Mouse (Mus musculus): ENCODE data around the gene Syn3. TPM values are rescaled to one million over a fixed set of nuclear protein-coding genes. Genes with fewer than 3 reads are reported as not detected.

The Syn3 gene
- polyA plus RNA-seq, 1 experiment from 2014 or later, result 44.1 TPM

DNA sequence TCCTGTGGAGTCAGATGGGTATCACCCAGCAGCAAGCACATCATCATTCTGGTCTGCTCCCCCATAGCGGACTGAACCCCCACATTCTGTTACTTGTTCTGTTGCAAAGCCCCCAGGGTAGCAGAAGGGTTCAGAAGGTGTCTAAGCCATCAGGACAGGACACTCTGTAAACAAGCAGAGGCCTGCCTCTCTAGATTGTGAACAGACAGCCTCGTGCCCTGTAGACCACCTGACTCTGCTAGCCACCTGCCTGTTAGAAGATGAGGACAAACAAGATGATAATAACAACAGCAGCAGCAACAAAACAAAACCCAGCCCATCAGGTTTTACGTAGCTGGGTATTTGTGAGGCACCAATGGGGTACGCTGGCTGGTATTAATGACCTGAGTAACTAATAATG lies 156.5 kb downstream of the Syn3 start:
- WGBS, result 81% methylated on average over 4 of the region's 4 CpGs
- Histone ChIP-seq H3K4me3 (ENCODE audit: low read depth, low read length) (no peak overlapping the region), H3K4me2 (ENCODE audit: low read depth, low read length) (no peak overlapping the region), H3K4me1 (ENCODE audit: control insufficient read depth, insufficient read depth, low read length) (0 out of 2 replicates have a peak, but pooled peaks cover 5% of the 10 kb centered on the region), H3K9ac (replicated peaks; ENCODE audit: low read depth, low read length) (no peak overlapping the region), H3K36me3 (ENCODE audit: control insufficient read depth, insufficient read depth, low read length) (no peaks in the 10 kb centered on the region), H3K9me3 (ENCODE audit: control insufficient read depth, low read length) (no peaks in the 10 kb centered on the region), H3K27ac (ENCODE audit: low read depth, low read length) (no peak overlapping the region), H3K27me3 (ENCODE audit: control insufficient read depth, insufficient read depth, low read length) (no peaks in the 10 kb centered on the region)
- no peak for ATAC-seq (ENCODE audit: low read depth)

DNA sequence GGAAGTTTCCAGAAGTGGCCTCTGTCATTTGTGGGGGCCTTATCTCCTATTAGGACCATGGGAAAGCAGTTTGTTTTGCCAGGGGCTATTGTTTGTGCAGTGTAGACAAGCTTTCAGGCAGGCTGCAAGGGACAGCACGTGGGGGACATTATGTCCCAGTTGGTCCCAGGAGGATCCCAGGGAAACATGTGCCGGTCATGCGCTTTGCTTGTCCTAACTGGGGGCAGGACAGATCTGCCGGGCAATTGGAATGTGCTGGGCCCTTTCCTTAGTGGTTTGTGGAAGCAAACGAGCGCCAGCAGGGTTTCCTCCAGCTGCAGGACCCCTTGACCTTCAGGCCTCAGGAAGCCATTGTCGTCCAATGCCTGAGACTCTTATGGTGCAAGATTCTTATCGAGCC lies 157.1 kb downstream of the Syn3 start:
- H3K36me3 ChIP-seq (ENCODE audit: control insufficient read depth, insufficient read depth, low read length), result no peaks in the 10 kb centered on the region
- no peak overlapping the region for H3K4me2 ChIP-seq (ENCODE audit: low read depth, low read length)
- no peak overlapping the region for H3K27ac ChIP-seq (ENCODE audit: low read depth, low read length)
- H3K9ac ChIP-seq (replicated peaks; ENCODE audit: low read depth, low read length), result no peak overlapping the region
- ATAC-seq (ENCODE audit: low read depth), result no peak
- H3K4me1 ChIP-seq (ENCODE audit: control insufficient read depth, insufficient read depth, low read length), result 0 out of 2 replicates have a peak, but pooled peaks cover 5% of the 10 kb centered on the region
- no peaks in the 10 kb centered on the region for H3K27me3 ChIP-seq (ENCODE audit: control insufficient read depth, insufficient read depth, low read length)
- 26% methylated on average over 8 of the region's 8 CpGs for WGBS
- no peak overlapping the region for H3K4me3 ChIP-seq (ENCODE audit: low read depth, low read length)
- H3K9me3 ChIP-seq (ENCODE audit: control insufficient read depth, low read length), result no peaks in the 10 kb centered on the region

DNA sequence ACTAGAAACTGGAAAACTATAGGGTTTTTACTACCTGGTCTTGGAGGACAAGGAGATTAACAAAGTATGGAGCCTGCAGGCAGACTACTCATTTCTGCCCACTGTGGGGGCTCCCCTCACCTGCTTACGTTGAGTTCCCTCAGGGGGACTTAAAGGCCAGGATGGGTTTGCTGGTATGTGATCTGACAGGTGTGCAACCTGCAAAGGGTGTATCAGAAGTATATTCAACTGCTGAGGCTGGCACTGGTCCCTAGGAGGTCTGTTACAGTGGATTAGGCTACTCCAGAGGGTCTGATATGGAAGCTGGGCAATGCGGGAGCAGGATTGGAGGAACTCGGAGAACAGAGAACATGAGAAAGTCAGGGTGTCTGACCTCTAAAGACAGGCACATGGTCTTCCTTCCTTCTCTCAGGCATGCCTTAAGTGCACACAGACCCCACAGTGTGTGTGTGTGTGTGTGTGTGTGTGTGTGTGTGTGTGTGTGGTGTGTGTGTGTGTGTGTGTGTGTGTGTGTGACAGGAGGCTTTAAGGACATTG lies 157.6 kb downstream of the Syn3 start:
- H3K27ac ChIP-seq (ENCODE audit: low read depth, low read length), result no peak overlapping the region
- no peak overlapping the region for H3K9ac ChIP-seq (replicated peaks; ENCODE audit: low read depth, low read length)
- no peaks in the 10 kb centered on the region for H3K27me3 ChIP-seq (ENCODE audit: control insufficient read depth, insufficient read depth, low read length)
- H3K4me1 ChIP-seq (ENCODE audit: control insufficient read depth, insufficient read depth, low read length), result 0 out of 2 replicates have a peak, but pooled peaks cover 5% of the 10 kb centered on the region
- no peak for ATAC-seq (ENCODE audit: low read depth)
- H3K4me3 ChIP-seq (ENCODE audit: low read depth, low read length), result no peak overlapping the region
- H3K4me2 ChIP-seq (ENCODE audit: low read depth, low read length), result no peak overlapping the region
- H3K36me3 ChIP-seq (ENCODE audit: control insufficient read depth, insufficient read depth, low read length), result no peaks in the 10 kb centered on the region
- H3K9me3 ChIP-seq (ENCODE audit: control insufficient read depth, low read length), result no peaks in the 10 kb centered on the region
- WGBS, result 94% methylated on average over 3 of the region's 3 CpGs

DNA sequence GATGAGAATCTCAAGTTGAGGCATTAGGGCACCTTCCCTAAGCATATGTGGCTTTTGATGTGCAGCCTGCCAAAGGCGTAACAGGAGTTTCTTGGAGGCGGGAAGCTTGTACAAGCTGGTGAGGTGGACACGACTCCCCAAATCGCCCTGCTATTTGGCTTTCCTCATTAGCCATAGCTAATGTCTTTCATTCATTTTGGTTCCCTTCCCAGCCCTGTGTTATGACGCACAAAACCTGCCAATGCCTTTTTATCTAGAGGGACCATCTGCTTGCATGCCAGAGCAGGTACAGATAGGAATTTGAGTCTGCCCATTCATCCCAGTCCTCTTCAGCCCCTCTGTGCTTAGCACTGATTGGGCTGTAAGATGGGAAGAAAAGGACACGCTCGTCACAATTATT lies 158.3 kb downstream of the Syn3 start:
- Histone ChIP-seq H3K27ac (ENCODE audit: low read depth, low read length) (no peak overlapping the region), H3K36me3 (ENCODE audit: control insufficient read depth, insufficient read depth, low read length) (no peaks in the 10 kb centered on the region), H3K4me1 (ENCODE audit: control insufficient read depth, insufficient read depth, low read length) (0 out of 2 replicates have a peak, but pooled peaks cover 5% of the 10 kb centered on the region), H3K27me3 (ENCODE audit: control insufficient read depth, insufficient read depth, low read length) (no peaks in the 10 kb centered on the region), H3K9me3 (ENCODE audit: control insufficient read depth, low read length) (no peaks in the 10 kb centered on the region), H3K4me3 (ENCODE audit: low read depth, low read length) (no peak overlapping the region), H3K4me2 (ENCODE audit: low read depth, low read length) (no peak overlapping the region), H3K9ac (replicated peaks; ENCODE audit: low read depth, low read length) (no peak overlapping the region)
- no peak for ATAC-seq (ENCODE audit: low read depth)
- 80% methylated on average over 7 of the region's 7 CpGs for WGBS

DNA sequence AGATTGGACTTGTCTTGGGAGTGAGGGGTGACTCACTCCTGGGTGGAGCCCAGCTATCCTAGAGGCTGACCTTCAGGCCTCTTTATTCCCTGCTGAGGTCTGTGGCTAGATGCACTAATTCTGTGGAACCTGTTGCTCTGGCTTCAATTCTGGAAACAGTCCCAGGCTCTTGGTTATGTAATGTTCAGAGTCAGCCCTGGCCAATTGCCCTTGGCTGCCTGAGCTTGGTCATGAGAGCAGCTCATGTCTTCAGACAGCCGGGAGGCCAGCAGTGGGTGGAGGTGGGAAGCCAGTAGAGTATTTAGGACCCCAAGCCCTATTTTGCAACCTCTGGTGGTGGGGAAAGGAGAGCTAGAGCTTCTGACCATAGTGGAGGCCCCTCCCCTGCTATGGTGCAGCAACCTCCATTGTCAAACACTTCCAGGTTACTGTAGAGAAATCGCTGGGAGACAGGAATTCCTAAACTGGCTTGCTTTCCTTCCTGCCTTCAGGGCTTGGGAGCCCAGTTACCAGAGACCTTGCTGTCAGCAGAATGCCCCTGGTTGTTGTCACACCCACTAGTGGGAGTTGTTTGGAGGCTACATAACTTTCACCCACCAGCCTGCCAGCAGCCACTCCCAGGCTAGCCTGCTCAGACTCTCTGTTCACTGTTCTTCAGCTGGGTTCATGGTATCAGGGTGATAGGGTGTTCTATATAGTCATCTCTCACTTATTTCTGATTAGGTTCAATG lies 158.9 kb downstream of the Syn3 start:
- no peak for ATAC-seq (ENCODE audit: low read depth)
- H3K9ac ChIP-seq (replicated peaks; ENCODE audit: low read depth, low read length), result no peak overlapping the region
- H3K4me2 ChIP-seq (ENCODE audit: low read depth, low read length), result no peak overlapping the region
- WGBS, result 46% methylated on average over 2 of the region's 2 CpGs
- H3K4me3 ChIP-seq (ENCODE audit: low read depth, low read length), result no peak overlapping the region
- H3K36me3 ChIP-seq (ENCODE audit: control insufficient read depth, insufficient read depth, low read length), result no peaks in the 10 kb centered on the region
- 0 out of 2 replicates have a peak, but pooled peaks cover 5% of the 10 kb centered on the region for H3K4me1 ChIP-seq (ENCODE audit: control insufficient read depth, insufficient read depth, low read length)
- no peaks in the 10 kb centered on the region for H3K27me3 ChIP-seq (ENCODE audit: control insufficient read depth, insufficient read depth, low read length)
- no peaks in the 10 kb centered on the region for H3K9me3 ChIP-seq (ENCODE audit: control insufficient read depth, low read length)
- H3K27ac ChIP-seq (ENCODE audit: low read depth, low read length), result no peak overlapping the region

DNA sequence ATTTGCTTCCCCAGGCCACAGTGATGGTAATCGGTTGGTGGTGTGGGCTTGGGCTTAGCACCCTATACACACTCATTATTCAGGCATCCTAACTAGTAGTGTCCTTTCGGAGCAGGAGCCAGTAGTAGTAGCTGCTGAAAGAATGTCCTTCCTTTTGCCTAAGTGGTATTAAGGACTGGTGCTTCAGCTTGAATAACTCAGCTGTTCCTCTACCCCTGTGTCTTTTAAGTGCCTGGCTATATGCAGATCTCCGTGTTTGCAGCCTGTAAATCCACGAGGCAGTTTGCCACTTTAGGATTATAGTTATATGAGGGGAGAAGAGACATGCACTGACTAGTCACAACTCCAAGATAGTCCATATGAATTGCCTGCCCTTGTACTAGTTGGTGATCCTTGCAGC lies 159.6 kb downstream of the Syn3 start:
- no peak for ATAC-seq (ENCODE audit: low read depth)
- no peak overlapping the region for H3K9ac ChIP-seq (replicated peaks; ENCODE audit: low read depth, low read length)
- H3K27me3 ChIP-seq (ENCODE audit: control insufficient read depth, insufficient read depth, low read length), result no peaks in the 10 kb centered on the region
- H3K4me3 ChIP-seq (ENCODE audit: low read depth, low read length), result no peak overlapping the region
- 0 out of 2 replicates have a peak, but pooled peaks cover 5% of the 10 kb centered on the region for H3K4me1 ChIP-seq (ENCODE audit: control insufficient read depth, insufficient read depth, low read length)
- no peaks in the 10 kb centered on the region for H3K36me3 ChIP-seq (ENCODE audit: control insufficient read depth, insufficient read depth, low read length)
- no peak overlapping the region for H3K4me2 ChIP-seq (ENCODE audit: low read depth, low read length)
- no peak overlapping the region for H3K27ac ChIP-seq (ENCODE audit: low read depth, low read length)
- no peaks in the 10 kb centered on the region for H3K9me3 ChIP-seq (ENCODE audit: control insufficient read depth, low read length)
- 88% methylated on average over 4 of the region's 4 CpGs for WGBS

DNA sequence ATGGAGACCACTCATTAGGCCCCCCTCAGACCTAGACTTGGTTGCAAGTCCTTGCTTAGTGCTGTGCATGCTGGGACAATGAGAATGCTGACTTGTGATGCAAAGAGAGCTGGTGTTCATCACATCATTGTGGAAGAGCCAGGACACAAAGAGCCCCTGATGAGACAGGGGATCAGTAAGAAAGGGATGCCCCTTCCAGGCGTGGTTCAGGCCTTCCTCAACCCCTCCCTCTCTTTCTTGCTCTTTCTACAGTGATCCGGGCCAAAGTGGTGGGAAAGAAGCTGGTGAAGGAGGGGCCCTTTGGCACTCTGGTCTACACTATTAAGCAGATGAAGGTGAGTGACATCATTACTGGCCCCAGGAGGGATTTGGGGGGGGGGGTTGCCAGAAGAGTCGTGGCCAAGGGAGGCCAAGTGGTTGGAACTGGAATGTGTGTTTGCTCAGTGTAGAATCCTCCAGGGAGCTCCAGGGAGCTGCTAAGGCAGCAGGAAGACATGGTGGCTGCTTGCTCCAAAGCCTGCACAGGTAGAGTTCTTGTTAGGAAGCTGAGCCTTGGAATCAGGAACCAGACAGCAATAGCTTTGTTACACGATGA lies 160.5 kb downstream of the Syn3 start:
- no peak overlapping the region for H3K4me3 ChIP-seq (ENCODE audit: low read depth, low read length)
- no peaks in the 10 kb centered on the region for H3K27me3 ChIP-seq (ENCODE audit: control insufficient read depth, insufficient read depth, low read length)
- H3K9ac ChIP-seq (replicated peaks; ENCODE audit: low read depth, low read length), result no peak overlapping the region
- no peaks in the 10 kb centered on the region for H3K9me3 ChIP-seq (ENCODE audit: control insufficient read depth, low read length)
- WGBS, result 32% methylated on average over 4 of the region's 4 CpGs
- H3K36me3 ChIP-seq (ENCODE audit: control insufficient read depth, insufficient read depth, low read length), result no peaks in the 10 kb centered on the region
- no peak overlapping the region for H3K27ac ChIP-seq (ENCODE audit: low read depth, low read length)
- no peak for ATAC-seq (ENCODE audit: low read depth)
- no peak overlapping the region for H3K4me2 ChIP-seq (ENCODE audit: low read depth, low read length)
- H3K4me1 ChIP-seq (ENCODE audit: control insufficient read depth, insufficient read depth, low read length), result 0 out of 2 replicates have a peak, but pooled peaks cover 5% of the 10 kb centered on the region

DNA sequence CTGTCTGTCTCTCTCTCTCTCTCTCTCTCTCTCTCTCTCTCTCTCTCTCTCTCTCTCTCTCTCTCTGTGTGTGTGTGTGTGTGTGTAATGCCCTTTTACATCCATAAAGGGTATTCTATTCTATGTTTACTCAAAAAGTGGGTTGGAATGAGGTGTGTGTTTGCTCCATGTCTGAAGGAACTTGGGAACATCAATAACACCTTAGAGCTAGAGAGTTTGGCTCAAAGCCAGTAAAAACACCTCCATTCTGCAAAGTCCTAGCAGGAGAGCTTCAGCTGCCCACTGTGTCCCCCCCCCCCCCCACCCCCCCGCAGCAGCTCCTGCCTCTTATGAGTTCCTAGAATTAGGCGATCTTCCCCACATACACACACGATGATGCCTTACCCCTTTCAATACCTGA lies 161.5 kb downstream of the Syn3 start:
- H3K27ac ChIP-seq (ENCODE audit: low read depth, low read length), result no peak overlapping the region
- no peak for ATAC-seq (ENCODE audit: low read depth)
- WGBS, result 51% methylated on average over 2 of the region's 3 CpGs
- H3K9me3 ChIP-seq (ENCODE audit: control insufficient read depth, low read length), result no peaks in the 10 kb centered on the region
- peaks cover 5% of the 10 kb centered on the region; the same call in 1 of the 2 replicates for H3K4me1 ChIP-seq (ENCODE audit: control insufficient read depth, insufficient read depth, low read length)
- H3K4me2 ChIP-seq (ENCODE audit: low read depth, low read length), result no peak overlapping the region
- no peaks in the 10 kb centered on the region for H3K36me3 ChIP-seq (ENCODE audit: control insufficient read depth, insufficient read depth, low read length)
- H3K9ac ChIP-seq (replicated peaks; ENCODE audit: low read depth, low read length), result no peak overlapping the region
- H3K27me3 ChIP-seq (ENCODE audit: control insufficient read depth, insufficient read depth, low read length), result no peaks in the 10 kb centered on the region
- no peak overlapping the region for H3K4me3 ChIP-seq (ENCODE audit: low read depth, low read length)

DNA sequence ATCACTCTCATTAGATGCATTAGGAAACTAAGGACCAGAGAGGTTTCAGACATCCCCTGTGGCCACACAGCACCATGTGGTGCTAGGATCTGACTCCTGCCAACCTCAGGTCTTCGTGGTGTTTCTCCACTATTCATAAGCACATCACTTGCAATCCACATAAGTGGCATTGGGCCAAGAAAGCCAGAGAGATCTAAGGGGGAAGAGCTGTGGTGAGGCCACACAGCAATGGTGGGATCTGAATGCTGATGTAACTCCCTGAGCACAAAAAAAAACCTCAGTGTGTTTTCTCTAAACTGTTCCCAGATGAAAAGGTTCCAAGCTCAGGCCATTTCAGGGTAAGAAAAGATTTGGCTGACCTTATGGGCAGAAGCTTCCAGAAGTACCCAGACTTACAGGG lies 162.2 kb downstream of the Syn3 start:
- no peak for ATAC-seq (ENCODE audit: low read depth)
- H3K4me1 ChIP-seq (ENCODE audit: control insufficient read depth, insufficient read depth, low read length), result peaks cover 3% of the 10 kb centered on the region; the same call in 1 of the 2 replicates
- 55% methylated on average over 1 of the region's 1 CpGs for WGBS
- no peak overlapping the region for H3K27ac ChIP-seq (ENCODE audit: low read depth, low read length)
- no peak overlapping the region for H3K9ac ChIP-seq (replicated peaks; ENCODE audit: low read depth, low read length)
- H3K27me3 ChIP-seq (ENCODE audit: control insufficient read depth, insufficient read depth, low read length), result no peaks in the 10 kb centered on the region
- no peak overlapping the region for H3K4me2 ChIP-seq (ENCODE audit: low read depth, low read length)
- no peaks in the 10 kb centered on the region for H3K9me3 ChIP-seq (ENCODE audit: control insufficient read depth, low read length)
- H3K36me3 ChIP-seq (ENCODE audit: control insufficient read depth, insufficient read depth, low read length), result no peaks in the 10 kb centered on the region
- H3K4me3 ChIP-seq (ENCODE audit: low read depth, low read length), result no peak overlapping the region
